Mouse (Mus musculus): ENCODE measurements around the gene Slc9a9. TPM values are rescaled to one million over a fixed set of nuclear protein-coding genes. Genes with fewer than 3 reads are reported as not detected.

Gene Slc9a9
- polyA plus RNA-seq, 1 experiment from 2014 or later, result 3.7 TPM

- H3K27me3 ChIP-seq (replicated peaks; ENCODE audit: control insufficient read depth, insufficient read depth, low read length), result no peaks in the 10 kb centered on the region
Observed at GRCm38 (mm10) chr9:95166224-95166623, 496.5 kb downstream of the Slc9a9 start.

DNA sequence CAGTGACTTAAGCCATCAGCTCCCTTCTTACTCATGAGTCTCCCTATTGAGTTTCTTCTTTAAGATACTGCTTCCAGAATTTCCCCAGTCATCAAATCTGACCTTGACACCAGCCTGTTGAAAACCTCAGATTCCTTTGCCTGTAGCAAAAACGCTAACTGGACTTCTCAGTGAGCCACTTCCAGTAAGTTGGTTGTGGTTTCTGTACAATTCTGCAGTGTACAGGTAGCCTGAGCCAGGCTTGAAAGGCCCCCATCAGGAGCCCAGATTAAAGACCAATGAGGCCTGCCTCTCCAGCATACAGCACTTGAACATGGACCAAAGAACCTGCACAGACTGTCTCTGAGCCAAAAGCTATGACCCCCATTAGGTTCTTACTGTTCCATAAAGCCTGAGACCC is 498.1 kb downstream of the Slc9a9 start:
- no peak overlapping the region for H3K9ac ChIP-seq (replicated peaks; ENCODE audit: low read depth, low read length)
- no peaks in the 10 kb centered on the region for H3K9me3 ChIP-seq (ENCODE audit: control insufficient read depth, low read length)
- H3K27me3 ChIP-seq (replicated peaks; ENCODE audit: control insufficient read depth, insufficient read depth, low read length), result no peaks in the 10 kb centered on the region
- ATAC-seq, result no peak
- peaks cover 6% of the 10 kb centered on the region; the same call in 1 of the 2 replicates for H3K4me1 ChIP-seq (replicated peaks; ENCODE audit: control insufficient read depth, insufficient read depth, low read length)
- H3K4me2 ChIP-seq (ENCODE audit: low read length), result no peak overlapping the region
- no peak overlapping the region for H3K27ac ChIP-seq (ENCODE audit: low read length)
- 91% methylated on average over 1 of the region's 1 CpGs for WGBS
- no peaks in the 10 kb centered on the region for H3K36me3 ChIP-seq (ENCODE audit: control insufficient read depth, insufficient read depth)
- no peak overlapping the region for H3K4me3 ChIP-seq (replicated peaks; ENCODE audit: low read length)

More at GRCm38 (mm10) chr9:95166224-95166623, 496.5 kb downstream of the Slc9a9 start:
- no peaks in the 10 kb centered on the region for H3K36me3 ChIP-seq (ENCODE audit: control insufficient read depth, insufficient read depth)
- no peak for ATAC-seq
- no peak overlapping the region for H3K27ac ChIP-seq (ENCODE audit: low read length)
- 68% methylated on average over 4 of the region's 4 CpGs for WGBS
- H3K4me2 ChIP-seq (ENCODE audit: low read length), result no peak overlapping the region
- no peak overlapping the region for H3K4me3 ChIP-seq (replicated peaks; ENCODE audit: low read length)
- H3K9me3 ChIP-seq (ENCODE audit: control insufficient read depth, low read length), result no peaks in the 10 kb centered on the region
- no peak overlapping the region for H3K9ac ChIP-seq (replicated peaks; ENCODE audit: low read depth, low read length)
- peaks cover 6% of the 10 kb centered on the region; the same call in 1 of the 2 replicates for H3K4me1 ChIP-seq (replicated peaks; ENCODE audit: control insufficient read depth, insufficient read depth, low read length)

- no peak overlapping the region for H3K9ac ChIP-seq (replicated peaks; ENCODE audit: low read depth, low read length)
- peaks cover 6% of the 10 kb centered on the region; the same call in 1 of the 2 replicates for H3K4me1 ChIP-seq (replicated peaks; ENCODE audit: control insufficient read depth, insufficient read depth, low read length)
- H3K9me3 ChIP-seq (ENCODE audit: control insufficient read depth, low read length), result no peaks in the 10 kb centered on the region
- ATAC-seq, result peak; percentile 97
- H3K4me2 ChIP-seq (ENCODE audit: low read length), result no peak overlapping the region
- no peak overlapping the region for H3K4me3 ChIP-seq (replicated peaks; ENCODE audit: low read length)
- H3K27ac ChIP-seq (ENCODE audit: low read length), result peak overlapping the region; percentile 75
- 50% methylated on average over 13 of the region's 13 CpGs for WGBS
- H3K27me3 ChIP-seq (replicated peaks; ENCODE audit: control insufficient read depth, insufficient read depth, low read length), result no peaks in the 10 kb centered on the region
- no peaks in the 10 kb centered on the region for H3K36me3 ChIP-seq (ENCODE audit: control insufficient read depth, insufficient read depth)
Observed at GRCm38 (mm10) chr9:95168487-95169008, 498.8 kb downstream of the Slc9a9 start.

- Histone ChIP-seq H3K9me3 (ENCODE audit: control insufficient read depth, low read length) (no peaks in the 10 kb centered on the region), H3K27me3 (replicated peaks; ENCODE audit: control insufficient read depth, insufficient read depth, low read length) (no peaks in the 10 kb centered on the region), H3K4me3 (replicated peaks; ENCODE audit: low read length) (no peak overlapping the region), H3K4me2 (ENCODE audit: low read length) (no peak overlapping the region), H3K36me3 (ENCODE audit: control insufficient read depth, insufficient read depth) (no peaks in the 10 kb centered on the region), H3K27ac (ENCODE audit: low read length) (no peak overlapping the region), H3K9ac (replicated peaks; ENCODE audit: low read depth, low read length) (no peak overlapping the region), H3K4me1 (replicated peaks; ENCODE audit: control insufficient read depth, insufficient read depth, low read length) (0 out of 2 replicates have a peak, but pooled peaks cover 3% of the 10 kb centered on the region)
- 96% methylated on average over 3 of the region's 3 CpGs for WGBS
- no peak for ATAC-seq
Observed at GRCm38 (mm10) chr9:95178170-95178569, 508.5 kb downstream of the Slc9a9 start.

DNA sequence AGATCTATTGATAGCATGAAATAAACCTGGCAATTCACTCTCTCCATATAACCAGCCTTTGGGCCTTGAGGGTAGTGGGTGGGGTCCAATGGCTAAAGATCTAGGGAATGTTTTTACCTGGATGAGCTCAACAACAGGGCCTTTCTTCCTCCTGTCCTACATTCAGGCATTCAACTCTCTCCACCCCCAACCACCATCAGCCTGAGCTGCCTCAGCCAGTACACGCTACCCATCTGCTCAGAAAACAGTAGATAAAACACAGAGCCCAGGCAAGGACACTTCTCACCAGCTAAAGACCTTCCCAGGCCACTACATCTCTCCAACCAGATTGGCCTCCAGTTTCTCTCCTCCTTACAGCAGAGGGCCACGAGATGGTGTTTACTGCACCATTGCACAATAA is 510.3 kb downstream of the Slc9a9 start:
- 0 out of 2 replicates have a peak, but pooled peaks cover 3% of the 10 kb centered on the region for H3K4me1 ChIP-seq (replicated peaks; ENCODE audit: control insufficient read depth, insufficient read depth, low read length)
- H3K36me3 ChIP-seq (ENCODE audit: control insufficient read depth, insufficient read depth), result no peaks in the 10 kb centered on the region
- H3K9me3 ChIP-seq (ENCODE audit: control insufficient read depth, low read length), result no peaks in the 10 kb centered on the region
- H3K27ac ChIP-seq (ENCODE audit: low read length), result no peak overlapping the region
- H3K4me2 ChIP-seq (ENCODE audit: low read length), result no peak overlapping the region
- 77% methylated on average over 2 of the region's 2 CpGs for WGBS
- H3K27me3 ChIP-seq (replicated peaks; ENCODE audit: control insufficient read depth, insufficient read depth, low read length), result no peaks in the 10 kb centered on the region
- ATAC-seq, result no peak
- H3K4me3 ChIP-seq (replicated peaks; ENCODE audit: low read length), result no peak overlapping the region
- no peak overlapping the region for H3K9ac ChIP-seq (replicated peaks; ENCODE audit: low read depth, low read length)

- Histone ChIP-seq H3K4me1 (replicated peaks; ENCODE audit: control insufficient read depth, insufficient read depth, low read length) (0 out of 2 replicates have a peak, but pooled peaks cover 3% of the 10 kb centered on the region), H3K4me3 (replicated peaks; ENCODE audit: low read length) (no peak overlapping the region), H3K9ac (replicated peaks; ENCODE audit: low read depth, low read length) (no peak overlapping the region), H3K9me3 (ENCODE audit: control insufficient read depth, low read length) (no peaks in the 10 kb centered on the region), H3K4me2 (ENCODE audit: low read length) (no peak overlapping the region), H3K36me3 (ENCODE audit: control insufficient read depth, insufficient read depth) (no peaks in the 10 kb centered on the region), H3K27me3 (replicated peaks; ENCODE audit: control insufficient read depth, insufficient read depth, low read length) (no peaks in the 10 kb centered on the region), H3K27ac (ENCODE audit: low read length) (no peak overlapping the region)
- WGBS, result 79% methylated on average over 4 of the region's 4 CpGs
- no peak for ATAC-seq
Observed at GRCm38 (mm10) chr9:95180569-95180968, 510.9 kb downstream of the Slc9a9 start.

DNA sequence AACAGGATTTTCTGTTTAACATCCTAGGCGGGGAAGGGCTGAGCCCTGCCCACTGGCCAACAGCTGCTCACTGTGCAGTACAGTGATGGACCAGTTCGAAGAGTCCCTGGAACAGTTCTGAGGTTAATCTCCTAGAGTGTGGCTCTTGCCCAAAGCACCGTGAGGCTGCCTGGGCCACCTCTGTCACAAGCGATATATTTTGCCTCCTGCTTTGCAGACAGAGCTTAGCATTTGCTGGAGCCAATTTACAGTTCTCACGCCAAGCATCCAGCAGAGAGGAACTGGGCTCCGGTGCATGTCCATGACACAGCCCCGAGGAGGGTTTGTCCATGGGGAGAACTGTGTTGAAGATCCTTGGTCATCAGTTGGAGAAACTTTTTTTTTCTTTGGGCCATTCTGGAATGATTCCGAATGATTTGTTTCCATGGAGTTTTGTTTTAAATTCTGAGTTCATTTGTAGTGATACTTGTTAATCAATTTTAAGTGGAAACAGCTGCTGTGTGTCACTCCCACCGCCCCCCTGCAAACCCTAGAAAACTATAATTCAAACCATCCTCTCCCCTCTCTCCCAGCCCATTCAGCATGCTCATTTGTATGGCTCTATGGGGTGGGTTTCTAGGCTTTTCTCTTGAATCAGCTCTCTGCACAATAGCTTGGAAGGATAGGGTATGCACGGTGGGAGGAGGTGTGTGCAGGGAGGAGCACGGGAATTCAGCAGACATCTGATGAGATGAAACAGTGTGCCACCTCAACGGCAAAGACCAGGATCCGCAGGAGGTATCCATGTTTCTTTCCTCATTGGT is 511.7 kb downstream of the Slc9a9 start:
- WGBS, result 39% methylated on average over 13 of the region's 13 CpGs
- Histone ChIP-seq H3K27me3 (replicated peaks; ENCODE audit: control insufficient read depth, insufficient read depth, low read length) (no peaks in the 10 kb centered on the region), H3K4me1 (replicated peaks; ENCODE audit: control insufficient read depth, insufficient read depth, low read length) (peaks cover 3% of the 10 kb centered on the region; the same call in 1 of the 2 replicates), H3K36me3 (ENCODE audit: control insufficient read depth, insufficient read depth) (no peaks in the 10 kb centered on the region), H3K4me3 (replicated peaks; ENCODE audit: low read length) (no peak overlapping the region), H3K9ac (replicated peaks; ENCODE audit: low read depth, low read length) (no peak overlapping the region), H3K4me2 (ENCODE audit: low read length) (no peak overlapping the region), H3K27ac (ENCODE audit: low read length) (no peak overlapping the region), H3K9me3 (ENCODE audit: control insufficient read depth, low read length) (no peaks in the 10 kb centered on the region)
- peak; percentile 81 for ATAC-seq

- no peak overlapping the region for H3K27ac ChIP-seq (ENCODE audit: low read length)
- peaks cover 5% of the 10 kb centered on the region; the same call in 1 of the 2 replicates for H3K4me1 ChIP-seq (replicated peaks; ENCODE audit: control insufficient read depth, insufficient read depth, low read length)
- no peak overlapping the region for H3K4me3 ChIP-seq (replicated peaks; ENCODE audit: low read length)
- no peak overlapping the region for H3K4me2 ChIP-seq (ENCODE audit: low read length)
- 82% methylated on average over 7 of the region's 7 CpGs for WGBS
- no peaks in the 10 kb centered on the region for H3K36me3 ChIP-seq (ENCODE audit: control insufficient read depth, insufficient read depth)
- no peaks in the 10 kb centered on the region for H3K9me3 ChIP-seq (ENCODE audit: control insufficient read depth, low read length)
- H3K27me3 ChIP-seq (replicated peaks; ENCODE audit: control insufficient read depth, insufficient read depth, low read length), result no peaks in the 10 kb centered on the region
- H3K9ac ChIP-seq (replicated peaks; ENCODE audit: low read depth, low read length), result no peak overlapping the region
- peak; percentile 14; the same call in 1 of the 2 replicates for ATAC-seq
Observed at GRCm38 (mm10) chr9:95182272-95182671, 512.6 kb downstream of the Slc9a9 start.

DNA sequence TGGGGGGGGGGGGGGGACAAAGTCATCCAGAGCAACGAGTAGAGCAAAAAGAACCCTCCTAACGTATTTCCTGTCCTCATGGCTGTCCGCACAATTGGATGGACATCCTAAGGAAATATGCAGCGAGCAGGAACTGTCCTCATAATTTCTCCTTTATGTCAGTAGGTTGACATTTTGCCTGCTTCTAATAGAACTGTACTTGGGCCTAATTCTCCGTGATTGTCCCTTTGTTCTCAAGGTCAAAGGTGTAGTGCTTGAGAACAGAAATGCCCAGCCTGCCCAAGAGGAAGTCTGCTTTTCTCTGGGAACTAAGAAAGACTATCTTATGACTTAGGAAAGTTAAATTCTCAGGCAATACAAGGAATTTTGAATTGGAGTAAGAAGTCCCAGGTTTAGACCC is 514.7 kb downstream of the Slc9a9 start:
- Histone ChIP-seq H3K9ac (replicated peaks; ENCODE audit: low read depth, low read length) (no peak overlapping the region), H3K4me2 (ENCODE audit: low read length) (no peak overlapping the region), H3K36me3 (ENCODE audit: control insufficient read depth, insufficient read depth) (no peaks in the 10 kb centered on the region), H3K27me3 (replicated peaks; ENCODE audit: control insufficient read depth, insufficient read depth, low read length) (no peaks in the 10 kb centered on the region), H3K27ac (ENCODE audit: low read length) (no peak overlapping the region), H3K9me3 (ENCODE audit: control insufficient read depth, low read length) (no peaks in the 10 kb centered on the region), H3K4me1 (replicated peaks; ENCODE audit: control insufficient read depth, insufficient read depth, low read length) (peaks cover 5% of the 10 kb centered on the region; the same call in 1 of the 2 replicates), H3K4me3 (replicated peaks; ENCODE audit: low read length) (no peak overlapping the region)
- ATAC-seq, result no peak
- WGBS, result 84% methylated on average over 5 of the region's 5 CpGs

Measured in forebrain, embryonic 16.5 days (tissue).